In genomic region chr8:87064250-87064747, GRCm38 (mm10) we compare ENCODE assay signal across 12 mouse cellular contexts.
DNase-seq lines count a peak whose midpoint lies in the region; ATAC-seq lines count a peak whose summit lies in the region.
"Had no signal": no experiment of that assay in that cellular context is flagged by ENCODE, and none has a peak within 500 bp of the region (broad histone marks: within the 10 kb centered on the region; RNA-seq: fewer than 3 reads in every experiment).

No protein-coding gene starts in this region.

- peaks cover 12% of the 10 kb centered on the region for H3K4me1 ChIP-seq in forebrain, embryonic 16.5 days (replicated peaks; ENCODE audit: control insufficient read depth, insufficient read depth, low read length)

- peak; percentile 52 to 56 for DNase-seq in right cerebral cortex, postnatal 10 days (ENCODE audit: low spot score in 2 of 2)
- DNase-seq in right cerebral cortex, postnatal 4 days = no peak
- DNase-seq in layer of hippocampus, postnatal 36 days = peak; percentile 28 to 31
- DNase-seq in thymus, postnatal 14 days = no peak
- no peak for DNase-seq in gastrocnemius, adult 18-20 months (ENCODE audit: low spot score)
- DNase-seq in lung, postnatal 14 days = no peak
- DNase-seq: adrenal gland, postnatal 14 days; kidney, postnatal 14 days had no signal

- WGBS in forebrain, embryonic 16.5 days = 4% methylated on average over 12 of the region's 12 CpGs

- peak overlapping the region; percentile 18; the same call in 1 of the 2 replicates for H3K4me2 ChIP-seq in forebrain, embryonic 16.5 days (ENCODE audit: low read length)
- H3K4me2 ChIP-seq: heart, embryonic 13.5 days had no signal

- H3K27me3 ChIP-seq in forebrain, embryonic 16.5 days (replicated peaks; ENCODE audit: control insufficient read depth, insufficient read depth, low read length) = no peaks in the 10 kb centered on the region
- H3K27me3 ChIP-seq: heart, embryonic 13.5 days had no signal

- no peak overlapping the region for H3K4me3 ChIP-seq in forebrain, embryonic 16.5 days (replicated peaks; ENCODE audit: low read length)
- H3K4me3 ChIP-seq: heart, embryonic 13.5 days had no signal

- no peaks in the 10 kb centered on the region for H3K36me3 ChIP-seq in forebrain, embryonic 16.5 days (ENCODE audit: control insufficient read depth, insufficient read depth)
- H3K36me3 ChIP-seq: heart, embryonic 13.5 days had no signal

- no peak overlapping the region for H3K27ac ChIP-seq in forebrain, embryonic 16.5 days (ENCODE audit: low read length)
- H3K27ac ChIP-seq: heart, embryonic 13.5 days; liver, embryonic 14.5 days had no signal

- peak; percentile 80 for ATAC-seq in forebrain, embryonic 16.5 days
- no peak for ATAC-seq in erythroid progenitor cell, adult 5-6 weeks (replicated peaks; ENCODE audit: low FRiP score, poor library complexity, severe bottlenecking)

- H3K9me3 ChIP-seq in forebrain, embryonic 16.5 days (ENCODE audit: control insufficient read depth, low read length) = no peaks in the 10 kb centered on the region

- no peak overlapping the region for H3K9ac ChIP-seq in forebrain, embryonic 16.5 days (replicated peaks; ENCODE audit: low read depth, low read length)
- H3K9ac ChIP-seq: heart, embryonic 13.5 days; liver, embryonic 14.5 days had no signal

Comparison
In these comparisons a context has a peak if more than half of its experiments do, and no peak if none do; other contexts are left out.
1. DNase-seq: peak in right cerebral cortex, postnatal 10 days (2 of 2) and layer of hippocampus, postnatal 36 days (2 of 2); none in right cerebral cortex, postnatal 4 days (single experiment), thymus, postnatal 14 days (single experiment), gastrocnemius, adult 18-20 months (single experiment) and lung, postnatal 14 days (single experiment).